Comparison of ENCODE assay signal across 24 mouse cellular contexts in genomic region chr6:90619936-90620335, GRCm38 (mm10). TPM values are rescaled to one million over a fixed set of nuclear protein-coding genes. Genes with fewer than 3 reads are reported as not detected.
DNase-seq lines count a peak whose midpoint lies in the region; ATAC-seq and TF ChIP-seq lines count a peak whose summit lies in the region.
"Had no signal": no experiment of that assay in that cellular context is flagged by ENCODE, and none has a peak within 500 bp of the region (broad histone marks: within the 10 kb centered on the region; RNA-seq: fewer than 3 reads in every experiment).

No protein-coding gene starts in this region.

- H3K4me1 ChIP-seq in heart, embryonic 12.5 days (replicated peaks) = peaks cover 97% of the 10 kb centered on the region
- peaks cover 67% of the 10 kb centered on the region for H3K4me1 ChIP-seq in liver, embryonic 11.5 days (replicated peaks; ENCODE audit: control insufficient read depth, insufficient read depth, low read length)
- peaks cover 64% of the 10 kb centered on the region for H3K4me1 ChIP-seq in liver, postnatal 0 days (ENCODE audit: insufficient read depth)

- DNase-seq in heart, adult 18-20 months = no peak
- peak; percentile 34 to 43 for DNase-seq in spleen, postnatal 10 days (ENCODE audit: low spot score in 2 of 2)
- no peak for DNase-seq in spleen, adult 12 weeks (ENCODE audit: low spot score)
- DNase-seq in liver, embryonic 11.5 days (ENCODE audit: low spot score) = no peak
- peak; percentile 38 for DNase-seq in liver, postnatal 0 days
- no peak for DNase-seq in ovary, adult 18-20 months (ENCODE audit: low spot score)
- DNase-seq: adrenal gland, postnatal 10 days; cerebellum, adult 11 months; cerebellum, postnatal 25 days; embryo, embryonic 11 days; kidney, adult 11 months; kidney, postnatal 10 days; lung, embryonic 14.5 days; lung, postnatal 36 days; retina, postnatal 1 day; right cerebral cortex, postnatal 4 days had no signal

- H3K27ac ChIP-seq in heart, embryonic 12.5 days (ENCODE audit: poor library complexity, severe bottlenecking) = no peak overlapping the region
- peak overlapping the region; percentile 94 for H3K27ac ChIP-seq in liver, embryonic 11.5 days (ENCODE audit: low read depth, low read length)
- peak overlapping the region; percentile 94 for H3K27ac ChIP-seq in liver, postnatal 0 days (ENCODE audit: low read depth)
- H3K27ac ChIP-seq: forebrain, embryonic 12.5 days; limb, embryonic 12.5 days had no signal

- H3K9me3 ChIP-seq in heart, embryonic 12.5 days (replicated peaks) = no peaks in the 10 kb centered on the region
- no peaks in the 10 kb centered on the region for H3K9me3 ChIP-seq in liver, embryonic 11.5 days (ENCODE audit: control insufficient read depth, low read length)
- H3K9me3 ChIP-seq in liver, postnatal 0 days (ENCODE audit: low read length) = no peaks in the 10 kb centered on the region
- H3K9me3 ChIP-seq: forebrain, embryonic 12.5 days; heart, embryonic 15.5 days; limb, embryonic 12.5 days; midbrain, embryonic 10.5 days had no signal

- no peak overlapping the region for H3K9ac ChIP-seq in heart, embryonic 12.5 days
- H3K9ac ChIP-seq in liver, embryonic 11.5 days (ENCODE audit: low read depth, low read length) = peak overlapping the region; percentile 86
- H3K9ac ChIP-seq in liver, postnatal 0 days (replicated peaks) = peak overlapping the region; percentile 81
- H3K9ac ChIP-seq: forebrain, embryonic 12.5 days; heart, embryonic 15.5 days; limb, embryonic 12.5 days had no signal

- 76% methylated on average over 5 of the region's 5 CpGs for WGBS in heart, embryonic 12.5 days
- 57% methylated on average over 5 of the region's 5 CpGs for WGBS in liver, embryonic 11.5 days
- 35% methylated on average over 5 of the region's 5 CpGs for WGBS in liver, postnatal 0 days (ENCODE audit: insufficient replicate concordance)

- peak overlapping the region; percentile 21 for H3K4me2 ChIP-seq in heart, embryonic 12.5 days
- peak overlapping the region; percentile 63 for H3K4me2 ChIP-seq in liver, embryonic 11.5 days
- H3K4me2 ChIP-seq in liver, postnatal 0 days (ENCODE audit: low read depth, low read length) = peak overlapping the region; percentile 85
- H3K4me2 ChIP-seq: forebrain, embryonic 12.5 days; limb, embryonic 12.5 days had no signal

- peak; percentile 47 for TF ChIP-seq CTCF in liver, postnatal 0 days (IDR thresholded peaks at IDR 0.05; ENCODE audit: low read depth)

- no peak for ATAC-seq in heart, embryonic 12.5 days (ENCODE audit: insufficient number of reproducible peaks, low FRiP score)
- no peak for ATAC-seq in liver, embryonic 11.5 days (replicated peaks; ENCODE audit: low FRiP score)
- no peak for ATAC-seq in liver, postnatal 0 days
- ATAC-seq: activated CD4-positive, CD25-positive, alpha-beta regulatory T cell, adult 4 months; hindbrain, embryonic 16.5 days had no signal

- TF ChIP-seq EP300 in liver, postnatal 0 days (IDR thresholded peaks at IDR 0.05; ENCODE audit: low read depth) = no peak

- no peaks in the 10 kb centered on the region for H3K27me3 ChIP-seq in heart, embryonic 12.5 days (replicated peaks)
- H3K27me3 ChIP-seq in liver, embryonic 11.5 days (replicated peaks; ENCODE audit: control insufficient read depth, insufficient read depth, low read length) = no peaks in the 10 kb centered on the region
- no peaks in the 10 kb centered on the region for H3K27me3 ChIP-seq in liver, postnatal 0 days (ENCODE audit: insufficient read depth, low read length)
- H3K27me3 ChIP-seq: forebrain, embryonic 12.5 days; heart, embryonic 15.5 days; limb, embryonic 12.5 days; Patski had no signal

- no peaks in the 10 kb centered on the region for H3K36me3 ChIP-seq in heart, embryonic 12.5 days
- peaks cover under 1% of the 10 kb centered on the region; the same call in 1 of the 2 replicates for H3K36me3 ChIP-seq in liver, embryonic 11.5 days (ENCODE audit: control insufficient read depth, insufficient read depth, low read length)
- peaks cover under 1% of the 10 kb centered on the region; the same call in 1 of the 2 replicates for H3K36me3 ChIP-seq in liver, postnatal 0 days (replicated peaks; ENCODE audit: insufficient read depth, low read length)
- H3K36me3 ChIP-seq: forebrain, embryonic 12.5 days; heart, embryonic 15.5 days; limb, embryonic 12.5 days; midbrain, embryonic 10.5 days had no signal

- H3K4me3 ChIP-seq in heart, embryonic 12.5 days = no peak overlapping the region
- peak overlapping the region; percentile 51 for H3K4me3 ChIP-seq in liver, embryonic 11.5 days (ENCODE audit: low read depth, low read length)
- H3K4me3 ChIP-seq in liver, postnatal 0 days (ENCODE audit: low read depth, low read length) = peak overlapping the region; percentile 55
- H3K4me3 ChIP-seq: forebrain, embryonic 12.5 days; heart, embryonic 15.5 days; limb, embryonic 12.5 days; midbrain, embryonic 10.5 days had no signal

RNA-seq across cellular contexts. Expression of gene Slc41a3, which starts 15.4 kb away (rescaled TPM):
- 11.4 and 12.2 TPM in 2 replicates for polyA plus RNA-seq in heart, embryonic 12.5 days (2016; fragmentation: Nextera tagmentation; extraction: Ambion mirVana)
- 100 to 1,000 TPM; 127 to 149 TPM for total RNA-seq in heart, adult 18-20 months (2021)
- 43.0 and 46.2 TPM in 2 replicates for polyA plus RNA-seq in liver, embryonic 11.5 days (2014; fragmentation: Nextera tagmentation; extraction: Ambion mirVana)
- 23.2 and 23.4 TPM in 2 replicates for polyA plus RNA-seq in liver, postnatal 0 days (2015; fragmentation: Nextera tagmentation; extraction: Ambion mirVana)

Comparison
In these comparisons a context has a peak if more than half of its experiments do, and no peak if none do; other contexts are left out.
1. DNase-seq: peak in spleen, postnatal 10 days (2 of 2) and liver, postnatal 0 days (single experiment); none in heart, adult 18-20 months (0 of 2), spleen, adult 12 weeks (single experiment), liver, embryonic 11.5 days (single experiment) and ovary, adult 18-20 months (single experiment).
2. H3K4me2 ChIP-seq: peak in every context shown above with its lines; median percentile 85 in liver, postnatal 0 days; 63 in liver, embryonic 11.5 days; 21 in heart, embryonic 12.5 days.